Mouse (Mus musculus) bone marrow, adult 2 months (tissue): ENCODE measurements at regions not wholly inside any gene's neighbourhood (a gene's known extent, or its start where the extent isn't known, plus 50 kb on each side); places are given as distances from the start of the nearest gene placed in this dataset.

Experiments used
- H3K27ac ChIP-seq: fragments of 200-500 bp; 2 replicates; pipeline ENCODE4 v1.5.1; 2012; ENCODE audit warnings: low read depth, mild to moderate bottlenecking, control low read depth, inconsistent platforms, low read length; ENCODE audit not compliant: control insufficient read depth, poor library complexity, insufficient read depth
- H3K4me1 ChIP-seq: fragments of 200-500 bp; 2 replicates; pipeline ENCODE4 v1.6.1; 2011; ENCODE audit warnings: low read length; ENCODE audit not compliant: control insufficient read depth, insufficient read depth
- H3K4me3 ChIP-seq: fragments of 200-500 bp; replicated peaks from 2 replicates; pipeline ENCODE3; 2011; ENCODE audit warnings: mild to moderate bottlenecking, low read depth, low read length, control low read depth; ENCODE audit not compliant: control insufficient read depth
- CTCF ChIP-seq: fragments of 200-500 bp; IDR thresholded peaks from 2 replicates; pipeline ENCODE4 v1.5.1; 2011; ENCODE audit warnings: low read length, control low read depth; ENCODE audit not compliant: control insufficient read depth, insufficient read depth
- POLR2A ChIP-seq: fragments of 200-500 bp; IDR thresholded peaks from 2 replicates; pipeline ENCODE4 v1.6.1; 2011; ENCODE audit warnings: low read depth, mild to moderate bottlenecking, control low read depth, low read length, borderline replicate concordance; ENCODE audit not compliant: control insufficient read depth
- WGBS: fragments of 180-500 bp; shearing (Covaris S2); methylation state at CpG from one replicate; pipeline ENCODE4 v1.1.7; 2018; 5-methylcytosine and 5-hydroxymethylcytosine counted together

DNA sequence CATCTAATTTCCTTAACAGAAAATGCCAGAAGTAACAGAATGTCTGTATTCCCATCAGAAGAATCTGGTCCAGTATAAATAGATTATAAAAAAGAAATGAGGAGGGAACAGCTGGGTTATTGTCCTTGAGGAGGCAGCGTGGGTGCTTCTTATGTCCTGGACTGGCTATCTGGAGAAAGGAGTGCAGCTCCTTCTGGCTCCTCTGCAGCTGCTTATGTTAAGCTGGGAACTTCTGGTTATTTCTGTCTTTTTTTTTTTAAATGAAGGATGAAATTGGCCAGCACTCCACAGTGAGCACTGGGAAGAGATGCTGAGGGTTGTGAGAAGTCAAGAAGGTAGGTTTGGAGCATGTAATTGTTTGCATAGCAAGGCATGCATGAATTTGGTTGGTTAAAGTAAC, 441.5 kb downstream of the Ebf1 start:
- TF ChIP-seq POLR2A, result no peak
- TF ChIP-seq CTCF, result no peak
- Histone ChIP-seq H3K4me1 (no peaks in the 10 kb centered on the region), H3K4me3 (no peak overlapping the region), H3K27ac (no peak overlapping the region)
- WGBS, result 84% methylated on average over 1 of the region's 1 CpGs

DNA sequence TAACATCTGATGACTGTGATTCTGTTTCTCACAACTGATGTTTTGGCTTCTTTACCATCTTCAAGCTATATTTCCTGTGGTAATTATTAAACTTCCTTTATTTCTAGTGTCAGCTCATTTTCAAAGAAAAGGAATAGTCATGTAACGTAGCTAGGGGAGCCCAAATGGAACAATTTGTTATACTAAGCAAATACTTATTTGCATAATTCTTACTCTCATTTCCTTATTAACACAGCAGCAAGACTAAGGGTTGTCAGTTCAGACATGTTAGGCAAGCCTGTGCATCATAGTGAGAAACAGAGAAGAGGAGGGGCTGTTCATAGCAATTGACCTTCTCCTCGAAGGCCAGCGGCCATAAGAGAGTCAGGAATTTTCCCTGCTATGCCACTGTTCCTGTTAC, 449.5 kb downstream of the Ebf1 start:
- WGBS, result 69% methylated on average over 3 of the region's 3 CpGs
- no peak for TF ChIP-seq CTCF
- TF ChIP-seq POLR2A, result no peak
- no peaks in the 10 kb centered on the region; the same call in 1 of the 2 replicates for H3K4me1 ChIP-seq
- no peak overlapping the region for H3K27ac ChIP-seq
- no peak overlapping the region for H3K4me3 ChIP-seq

- Histone ChIP-seq H3K4me3 (no peak overlapping the region), H3K4me1 (no peaks in the 10 kb centered on the region), H3K27ac (no peak overlapping the region)
- TF ChIP-seq POLR2A (no peak), CTCF (no peak)
- WGBS, result 44% methylated on average over 1 of the region's 1 CpGs
These were observed 453.2 kb downstream of the Ebf1 start for GRCm38 (mm10) chr11:45070280-45070679.

DNA sequence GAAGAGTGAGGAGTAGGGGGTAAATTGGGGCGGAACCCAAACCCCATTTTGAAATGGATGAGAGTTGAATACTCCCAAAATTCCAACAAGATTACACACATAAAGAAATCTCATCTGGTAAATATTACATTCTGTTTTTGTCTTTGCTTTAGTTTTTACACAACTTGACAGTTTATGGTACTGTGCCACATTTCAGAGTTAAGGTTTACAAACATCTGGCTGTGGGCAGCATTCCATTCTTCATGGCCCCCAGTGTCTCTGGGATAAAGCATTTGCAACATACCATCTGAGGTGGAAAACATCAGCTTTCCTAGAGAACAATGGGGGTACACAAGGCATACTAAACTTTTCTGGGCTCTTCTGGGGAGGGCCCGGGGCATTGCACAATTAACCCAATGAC, 454.1 kb downstream of the Ebf1 start:
- no peaks in the 10 kb centered on the region for H3K4me1 ChIP-seq
- WGBS, result 78% methylated on average over 2 of the region's 2 CpGs
- no peak for TF ChIP-seq CTCF
- no peak overlapping the region for H3K4me3 ChIP-seq
- no peak overlapping the region for H3K27ac ChIP-seq

GRCm38 (mm10) chr11:45084506-45085037, 467.5 kb downstream of the Ebf1 start:
- TF ChIP-seq CTCF (no peak), POLR2A (no peak)
- WGBS, result 74% methylated on average over 4 of the region's 4 CpGs
- H3K4me3 ChIP-seq, result no peak overlapping the region
- H3K4me1 ChIP-seq, result no peaks in the 10 kb centered on the region
- no peak overlapping the region for H3K27ac ChIP-seq

DNA sequence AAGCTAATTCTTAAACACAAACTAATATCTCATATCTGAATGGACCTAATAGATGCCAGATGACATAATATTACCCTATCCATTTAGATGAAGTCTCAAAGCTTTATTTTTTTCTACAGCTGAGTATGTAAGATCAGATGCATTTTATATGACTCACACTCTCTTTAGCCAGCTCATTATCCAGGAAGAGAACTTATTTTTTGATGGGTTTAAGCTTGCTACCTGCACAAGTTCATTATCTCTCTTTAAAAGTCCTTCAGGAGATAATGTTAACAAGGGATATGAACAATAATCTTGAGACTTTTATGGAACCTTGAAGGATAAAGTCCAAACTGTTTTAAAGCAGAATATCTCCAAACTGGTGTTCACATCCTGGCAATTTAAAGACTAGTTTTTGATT, 468.0 kb downstream of the Ebf1 start:
- H3K4me1 ChIP-seq, result no peaks in the 10 kb centered on the region
- H3K27ac ChIP-seq, result no peak overlapping the region
- no peak overlapping the region for H3K4me3 ChIP-seq
- no peak for TF ChIP-seq CTCF
- TF ChIP-seq POLR2A, result no peak

- TF ChIP-seq POLR2A (no peak), CTCF (no peak)
- Histone ChIP-seq H3K27ac (no peak overlapping the region), H3K4me3 (no peak overlapping the region), H3K4me1 (no peaks in the 10 kb centered on the region)
- WGBS, result 76% methylated on average over 5 of the region's 5 CpGs
These were observed 470.2 kb downstream of the Ebf1 start for GRCm38 (mm10) chr11:45087186-45087915.

DNA sequence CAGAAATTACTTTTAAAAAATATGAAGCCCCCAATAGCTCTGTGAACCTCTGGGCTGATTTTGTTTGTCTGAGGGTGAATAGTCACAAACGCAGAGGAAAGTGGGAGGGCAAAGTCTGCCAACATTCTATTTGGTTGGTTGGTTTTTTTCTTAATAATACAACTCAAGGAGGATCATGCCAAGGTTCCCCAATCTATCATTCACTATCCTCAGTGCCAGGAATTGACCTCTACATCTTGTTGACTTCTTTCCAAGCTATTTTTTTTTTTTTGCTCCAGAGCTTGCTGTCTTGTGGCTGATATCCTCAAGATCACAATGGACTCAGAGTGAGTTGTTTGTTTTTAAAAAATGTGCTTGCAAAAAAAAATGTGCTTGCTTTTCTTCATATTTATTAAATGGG, 471.2 kb downstream of the Ebf1 start:
- TF ChIP-seq POLR2A, result no peak
- no peak for TF ChIP-seq CTCF

GRCm38 (mm10) chr11:45089561-45089960, 472.4 kb downstream of the Ebf1 start:
- Histone ChIP-seq H3K4me3 (no peak overlapping the region), H3K27ac (no peak overlapping the region; the same call in 1 of the 2 replicates), H3K4me1 (no peaks in the 10 kb centered on the region)
- WGBS, result 42% methylated on average over 3 of the region's 3 CpGs
- TF ChIP-seq POLR2A, result no peak
- no peak for TF ChIP-seq CTCF

More for the DNA sequence above, 471.2 kb downstream of the Ebf1 start:
- WGBS, result 81% methylated on average over 1 of the region's 1 CpGs
- Histone ChIP-seq H3K27ac (no peak overlapping the region), H3K4me3 (no peak overlapping the region), H3K4me1 (no peaks in the 10 kb centered on the region)
